In genomic region chr11:60422046-60422668, GRCm38 (mm10) we compare ENCODE assay signal across 13 mouse cellular contexts. TPM values are rescaled to one million over a fixed set of nuclear protein-coding genes. Genes with fewer than 3 reads are reported as not detected.
DNase-seq lines count a peak whose midpoint lies in the region; ATAC-seq and TF ChIP-seq lines count a peak whose summit lies in the region.
"Had no signal": no experiment of that assay in that cellular context is flagged by ENCODE, and none has a peak within 500 bp of the region (broad histone marks: within the 10 kb centered on the region; RNA-seq: fewer than 3 reads in every experiment).

No protein-coding gene starts in this region.

- no peak overlapping the region for H3K4me2 ChIP-seq in liver, embryonic 11.5 days
- H3K4me2 ChIP-seq in CH12.LX (ENCODE audit: insufficient read depth, low read depth, poor library complexity, severe bottlenecking): no peak overlapping the region

- dilution Hi-C loops in CH12.LX (cut with MboI; ENCODE audit: extremely low pct_ligation_motif_present, extremely low pct_unique_long_range_greater_than_20kb, low sequenced_read_pairs): no loop called here

- no peak overlapping the region for H3K4me3 ChIP-seq in liver, adult 2 months (ENCODE audit: insufficient read depth, low read depth, low read length)
- no peak overlapping the region for H3K4me3 ChIP-seq in liver, embryonic 11.5 days (ENCODE audit: low read depth, low read length)
- H3K4me3 ChIP-seq in CH12.LX (replicated peaks in 1 of 3; ENCODE audit: low read depth in 2 of 3, low read length in 2 of 3, poor library complexity in 1 of 3): no peak overlapping the region
- H3K4me3 ChIP-seq in cortical plate, adult 2 months (ENCODE audit: insufficient read depth, low read length): no peak overlapping the region
- H3K4me3 ChIP-seq: left cerebral cortex, adult 2 months had no signal

- TF ChIP-seq POLR2A in liver, adult 2 months (IDR thresholded peaks at IDR 0.05; ENCODE audit: extremely low read depth, insufficient read depth, low read length): no peak
- TF ChIP-seq POLR2A in CH12.LX (IDR thresholded peaks at IDR 0.05; ENCODE audit: low read depth, low read length): no peak
- TF ChIP-seq POLR2A in cortical plate, adult 2 months (IDR thresholded peaks at IDR 0.05; ENCODE audit: extremely low read depth, insufficient read depth, low read length): no peak

- peaks cover 7% of the 10 kb centered on the region; the same call in 1 of the 2 replicates for H3K79me2 ChIP-seq in liver, adult 2 months (ENCODE audit: control insufficient read depth, insufficient read depth, low read length)
- peaks cover 8% of the 10 kb centered on the region; the same call in 1 of the 2 replicates for H3K79me2 ChIP-seq in CH12.LX (replicated peaks; ENCODE audit: control insufficient read depth, extremely low read depth, insufficient read depth, poor library complexity, severe bottlenecking)

- TF ChIP-seq RAD21 in CH12.LX (IDR thresholded peaks at IDR 0.05; ENCODE audit: low read depth, low read length): peak; percentile 35

- peaks cover 11% of the 10 kb centered on the region for H3K36me3 ChIP-seq in liver, adult 2 months (ENCODE audit: control insufficient read depth, insufficient read depth, low read length)
- H3K36me3 ChIP-seq in liver, embryonic 11.5 days (ENCODE audit: control insufficient read depth, insufficient read depth, low read length): peaks cover 2% of the 10 kb centered on the region; the same call in 1 of the 2 replicates
- H3K36me3 ChIP-seq in CH12.LX (replicated peaks in 1 of 2; ENCODE audit: control insufficient read depth in 1 of 2, insufficient read depth in 1 of 2, low read length in 1 of 2): peaks cover 3 to 37% of the 10 kb centered on the region in 2 experiments

- no peaks in the 10 kb centered on the region for H3K27me3 ChIP-seq in liver, adult 2 months (ENCODE audit: control insufficient read depth, insufficient read depth, low read length)
- no peaks in the 10 kb centered on the region for H3K27me3 ChIP-seq in liver, embryonic 11.5 days (replicated peaks; ENCODE audit: control insufficient read depth, insufficient read depth, low read length)
- no peaks in the 10 kb centered on the region for H3K27me3 ChIP-seq in CH12.LX (replicated peaks)

- H3K9me3 ChIP-seq in liver, embryonic 11.5 days (ENCODE audit: control insufficient read depth, low read length): no peaks in the 10 kb centered on the region
- H3K9me3 ChIP-seq in CH12.LX (replicated peaks; ENCODE audit: low read length): no peaks in the 10 kb centered on the region

- ATAC-seq in cerebellum, adult (ENCODE audit: insufficient number of reproducible peaks, low FRiP score, low TSS enrichment): no peak
- ATAC-seq in liver, embryonic 11.5 days (replicated peaks; ENCODE audit: low FRiP score): no peak

- H3K4me1 ChIP-seq in liver, adult 2 months (ENCODE audit: control insufficient read depth, insufficient read depth, low read length): peaks cover 5% of the 10 kb centered on the region
- H3K4me1 ChIP-seq in liver, embryonic 11.5 days (replicated peaks; ENCODE audit: control insufficient read depth, insufficient read depth, low read length): peaks cover 10% of the 10 kb centered on the region
- H3K4me1 ChIP-seq in CH12.LX (ENCODE audit: control insufficient read depth in 1 of 2, insufficient read depth in 2 of 2): peaks cover 5 to 36% of the 10 kb centered on the region in 2 experiments
- H3K4me1 ChIP-seq in cortical plate, adult 2 months (ENCODE audit: control insufficient read depth, insufficient read depth, low read length): peaks cover 3% of the 10 kb centered on the region

- peak; percentile 20 to 23 for DNase-seq in cerebellum, postnatal 14 days
- DNase-seq in liver, adult 2 months (ENCODE audit: extremely low read depth, low read depth, low spot score): peak; percentile 43
- no peak for DNase-seq in liver, embryonic 11.5 days (ENCODE audit: low spot score)
- peak; percentile 57 for DNase-seq in CH12.LX (ENCODE audit: extremely low read depth)
- DNase-seq in adrenal gland, adult 8-10 months: no peak
- DNase-seq in kidney, postnatal 10 days: no peak
- DNase-seq: adrenal gland, adult 2 months; cerebellum, adult 8-10 months; heart, postnatal 4 days had no signal

- 64% methylated on average over 6 of the region's 6 CpGs for WGBS in liver, adult 2 months
- WGBS in liver, embryonic 11.5 days: 71% methylated on average over 5 of the region's 6 CpGs

- TF ChIP-seq EP300 in CH12.LX (IDR thresholded peaks at IDR 0.05; ENCODE audit: low read length): no peak

- TF ChIP-seq CTCF in liver, adult 2 months (IDR thresholded peaks at IDR 0.05; ENCODE audit: low read depth, low read length): no peak
- peak in 1 of 2 experiments; percentile 57; a peak in 2 of 4 replicates for TF ChIP-seq CTCF in CH12.LX (conservative IDR thresholded peaks at IDR 0.05 in 1 of 2, IDR thresholded peaks at IDR 0.05 in 1 of 2; ENCODE audit: low read depth in 2 of 2, low read length in 2 of 2)
- peak; percentile 8; the same call in 1 of the 2 replicates for TF ChIP-seq CTCF in cortical plate, adult 2 months (IDR thresholded peaks at IDR 0.05; ENCODE audit: extremely low read depth, insufficient read depth, low read length)

- no peak overlapping the region for H3K27ac ChIP-seq in liver, adult 2 months (replicated peaks; ENCODE audit: insufficient read depth, low read depth, low read length)
- no peak overlapping the region for H3K27ac ChIP-seq in liver, embryonic 11.5 days (ENCODE audit: low read depth, low read length)
- no peak overlapping the region for H3K27ac ChIP-seq in CH12.LX (ENCODE audit: insufficient read depth, low read depth)
- H3K27ac ChIP-seq in cortical plate, adult 2 months (ENCODE audit: insufficient read depth, low read length): no peak overlapping the region
- H3K27ac ChIP-seq: left cerebral cortex, adult 2 months had no signal

- H3K9ac ChIP-seq in liver, adult 2 months (ENCODE audit: low read depth, low read length): no peak overlapping the region
- H3K9ac ChIP-seq in liver, embryonic 11.5 days (ENCODE audit: low read depth, low read length): no peak overlapping the region
- no peak overlapping the region for H3K9ac ChIP-seq in CH12.LX (ENCODE audit: insufficient read depth, low read depth)

- in situ Hi-C loops in CH12.LX (cut with MboI; ENCODE audit: low pct_ligation_motif_present, low pct_unique_long_range_greater_than_20kb, low sequenced_read_pairs): loop anchor here (25.0 kb wide), 1 partner anchor 335 kb away; no protein-coding TSS in a partner anchor

TF ChIP-seq in CH12.LX, 34 proteins besides CTCF, POLR2A, EP300 and RAD21:
- TF ChIP-seq ZNF384 (IDR thresholded peaks at IDR 0.05; ENCODE audit: low read depth, low read length) (peak; percentile 96), NELFE (IDR thresholded peaks at IDR 0.05; ENCODE audit: low read depth, low read length) (no peak), NRF1 (IDR thresholded peaks at IDR 0.05; ENCODE audit: low read depth, low read length) (no peak), POLR2AphosphoS2 (IDR thresholded peaks at IDR 0.05; ENCODE audit: low read depth, low read length) (no peak), BHLHE40 (IDR thresholded peaks at IDR 0.05; ENCODE audit: low read depth, low read length) (no peak), ZC3H11A (IDR thresholded peaks at IDR 0.05; ENCODE audit: low read depth, low read length) (no peak), HCFC1 (IDR thresholded peaks at IDR 0.05; ENCODE audit: low read depth, low read length) (no peak), SIN3A (IDR thresholded peaks at IDR 0.05; ENCODE audit: low read length) (no peak), JUND (conservative IDR thresholded peaks at IDR 0.05; ENCODE audit: low read depth, low read length) (no peak; the same call in 1 of the 2 replicates), SMC3 (IDR thresholded peaks at IDR 0.05; ENCODE audit: low read depth, low read length) (peak; percentile 54), TCF12 (IDR thresholded peaks at IDR 0.05; ENCODE audit: low read depth, low read length) (no peak)

RNA-seq across cellular contexts. Expression of gene Atpaf2, which starts 3.9 kb away (rescaled TPM):
- 15.3 and 16.8 TPM in 2 replicates for total RNA-seq in liver, adult 2 months (2014; rRNA removed)
- polyA plus RNA-seq in liver, adult 2 months (2012; rRNA removed): 22.3 and 23.3 TPM in 2 replicates
- 70.2 and 70.6 TPM in 2 replicates for polyA plus RNA-seq in liver, embryonic 11.5 days (2014; fragmentation: Nextera tagmentation; extraction: Ambion mirVana)
- total RNA-seq in CH12.LX (2012; rRNA removed): 47.8 and 62.4 TPM in 2 replicates
- 72.6 and 79.2 TPM in 2 replicates for total RNA-seq in CH12.LX (2014; rRNA removed)
- 56.9 and 78.6 TPM in 2 replicates for polyA plus RNA-seq in CH12.LX (2012; ENCODE audit: insufficient read length, low read depth)
- 28.8 and 29.8 TPM in 2 replicates for polyA plus RNA-seq in cortical plate, adult 2 months (2012; rRNA removed)
- total RNA-seq in adrenal gland, adult 8-10 months (2022): 10 to 100 TPM; 53.4 to 66.5 (median 61.3) TPM

RNA-seq across cellular contexts. Expression of gene Gid4, which starts 5.2 kb away (rescaled TPM):
- 11.7 and 14.1 TPM in 2 replicates for total RNA-seq in liver, adult 2 months (2014; rRNA removed)
- polyA plus RNA-seq in liver, adult 2 months (2012; rRNA removed): 18.9 and 21.7 TPM in 2 replicates
- 24.7 and 28.5 TPM in 2 replicates for polyA plus RNA-seq in liver, embryonic 11.5 days (2014; fragmentation: Nextera tagmentation; extraction: Ambion mirVana)
- total RNA-seq in CH12.LX (2012; rRNA removed) (18.9 and 23.4 TPM in 2 replicates), CH12.LX (2014; rRNA removed) (17.0 and 17.3 TPM in 2 replicates)
- 14.9 and 17.0 TPM in 2 replicates for polyA plus RNA-seq in CH12.LX (2012; ENCODE audit: insufficient read length, low read depth)
- polyA plus RNA-seq in cortical plate, adult 2 months (2012; rRNA removed): 45.0 and 46.6 TPM in 2 replicates
- total RNA-seq in adrenal gland, adult 8-10 months (2022): 10 to 100 TPM; 40.3 to 53.1 (median 48.5) TPM

RNA-seq across cellular contexts. Expression of gene Drg2, which starts 32.2 kb away (rescaled TPM):
- total RNA-seq in liver, adult 2 months (2014; rRNA removed): 29.1 and 36.6 TPM in 2 replicates
- 40.1 and 41.7 TPM in 2 replicates for polyA plus RNA-seq in liver, adult 2 months (2012; rRNA removed)
- 98.5 and 105 TPM in 2 replicates for polyA plus RNA-seq in liver, embryonic 11.5 days (2014; fragmentation: Nextera tagmentation; extraction: Ambion mirVana)
- 135 and 152 TPM in 2 replicates for total RNA-seq in CH12.LX (2012; rRNA removed)
- 105 and 115 TPM in 2 replicates for total RNA-seq in CH12.LX (2014; rRNA removed)
- polyA plus RNA-seq in CH12.LX (2012; ENCODE audit: insufficient read length, low read depth): 151 and 155 TPM in 2 replicates
- polyA plus RNA-seq in cortical plate, adult 2 months (2012; rRNA removed): 79.6 and 80.2 TPM in 2 replicates
- total RNA-seq in adrenal gland, adult 8-10 months (2022): 10 to 100 TPM; 59.8 to 68.9 (median 63.5) TPM

RNA-seq across cellular contexts. Expression of gene Myo15, which starts 47.0 kb away (rescaled TPM):
- total RNA-seq in liver, adult 2 months (2014; rRNA removed): under 0.01 TPM in 1 of 2 replicates, not detected in the other
- 0.05 and 0.06 TPM in 2 replicates for polyA plus RNA-seq in liver, adult 2 months (2012; rRNA removed)
- 0.34 and 0.52 TPM in 2 replicates for polyA plus RNA-seq in liver, embryonic 11.5 days (2014; fragmentation: Nextera tagmentation; extraction: Ambion mirVana)
- total RNA-seq in CH12.LX (2012; rRNA removed) (0.04 and 0.08 TPM in 2 replicates), CH12.LX (2014; rRNA removed) (0.01 TPM in 1 of 2 replicates, not detected in the other)
- polyA plus RNA-seq in CH12.LX (2012; ENCODE audit: insufficient read length, low read depth): 0.10 and 0.13 TPM in 2 replicates
- 0.25 and 0.31 TPM in 2 replicates for polyA plus RNA-seq in cortical plate, adult 2 months (2012; rRNA removed)
- total RNA-seq in adrenal gland, adult 8-10 months (2022): under 1 TPM; 0.09 to 0.74 (median 0.39) TPM
- total RNA-seq: granulocyte monocyte progenitor cell, adult 5-6 weeks had no signal

Comparison
In these comparisons a context has a peak if more than half of its experiments do, and no peak if none do; other contexts are left out.
1. DNase-seq: peak in cerebellum, postnatal 14 days (2 of 2), liver, adult 2 months (single experiment) and CH12.LX (single experiment); none in liver, embryonic 11.5 days (single experiment), adrenal gland, adult 8-10 months (single experiment) and kidney, postnatal 10 days (single experiment).